ENCODE assay signal across 8 mouse cellular contexts in the genomic region with DNA sequence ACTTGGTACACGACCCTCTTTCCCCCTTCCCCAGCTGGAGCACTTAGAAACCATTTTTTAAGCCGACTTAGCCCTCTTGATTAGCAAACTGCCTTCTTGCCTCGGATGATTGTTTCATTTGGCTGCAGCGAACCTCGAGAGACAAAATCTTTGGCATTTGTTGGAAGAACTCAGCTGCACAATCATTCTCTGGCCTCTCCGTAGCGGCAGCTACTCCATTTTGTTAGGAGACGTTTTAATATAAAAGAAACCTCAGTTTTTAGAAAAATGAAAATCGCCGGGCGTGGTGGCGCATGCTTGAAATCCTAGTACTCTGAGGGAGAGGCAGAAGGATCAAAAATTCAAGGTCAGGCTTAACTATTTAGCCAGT. TPM values are rescaled to one million over a fixed set of nuclear protein-coding genes. Genes with fewer than 3 reads are reported as not detected.
DNase-seq lines count a peak whose midpoint lies in the region; ATAC-seq and TF ChIP-seq lines count a peak whose summit lies in the region.

No protein-coding gene starts in this region.

- peak overlapping the region; percentile 99 for H3K27ac ChIP-seq in cerebellum, adult 2 months (ENCODE audit: insufficient read depth, low read length)
- H3K27ac ChIP-seq in lung, embryonic 14.5 days (ENCODE audit: low read depth), result peak overlapping the region; percentile 27; the same call in 1 of the 2 replicates
- peak overlapping the region; percentile 93 for H3K27ac ChIP-seq in forebrain, embryonic 16.5 days (ENCODE audit: low read length)
- H3K27ac ChIP-seq in liver, embryonic 15.5 days (replicated peaks), result peak overlapping the region; percentile 58; the same call in 1 of the 2 replicates

- H3K4me1 ChIP-seq in cerebellum, adult 2 months (ENCODE audit: control insufficient read depth, insufficient read depth, low read length), result peaks cover 4% of the 10 kb centered on the region; the same call in 1 of the 2 replicates
- 0 out of 2 replicates have a peak, but pooled peaks cover 3% of the 10 kb centered on the region for H3K4me1 ChIP-seq in lung, embryonic 14.5 days (ENCODE audit: insufficient read depth)
- H3K4me1 ChIP-seq in forebrain, embryonic 16.5 days (replicated peaks; ENCODE audit: control insufficient read depth, insufficient read depth, low read length), result peaks cover 35% of the 10 kb centered on the region
- H3K4me1 ChIP-seq in liver, embryonic 15.5 days (replicated peaks), result peaks cover 67% of the 10 kb centered on the region

- no peaks in the 10 kb centered on the region for H3K36me3 ChIP-seq in lung, embryonic 14.5 days (ENCODE audit: insufficient read depth)
- peaks cover 2% of the 10 kb centered on the region; the same call in 1 of the 2 replicates for H3K36me3 ChIP-seq in forebrain, embryonic 16.5 days (ENCODE audit: control insufficient read depth, insufficient read depth)
- peaks cover 15% of the 10 kb centered on the region for H3K36me3 ChIP-seq in liver, embryonic 15.5 days (replicated peaks)

- no peaks in the 10 kb centered on the region for H3K9me3 ChIP-seq in lung, embryonic 14.5 days (ENCODE audit: low read depth, low read length)
- H3K9me3 ChIP-seq in forebrain, embryonic 16.5 days (ENCODE audit: control insufficient read depth, low read length), result no peaks in the 10 kb centered on the region
- H3K9me3 ChIP-seq in liver, embryonic 15.5 days (replicated peaks), result no peaks in the 10 kb centered on the region

- peak overlapping the region; percentile 98 for H3K4me2 ChIP-seq in lung, embryonic 14.5 days
- H3K4me2 ChIP-seq in forebrain, embryonic 16.5 days (ENCODE audit: low read length), result peak overlapping the region; percentile 94
- H3K4me2 ChIP-seq in liver, embryonic 15.5 days, result peak overlapping the region; percentile 87

- no peak for ATAC-seq in lung, embryonic 14.5 days (ENCODE audit: insufficient read depth)
- ATAC-seq in forebrain, embryonic 16.5 days, result no peak
- ATAC-seq in liver, embryonic 15.5 days (ENCODE audit: insufficient read depth), result no peak
- no peak for ATAC-seq in erythroid progenitor cell, adult 5-6 weeks (replicated peaks; ENCODE audit: low FRiP score, poor library complexity, severe bottlenecking)

- DNase-seq in cerebellum, adult 2 months, result no peak
- no peak for DNase-seq in cerebellum, adult 9-10 months
- DNase-seq in lung, embryonic 14.5 days, result no peak
- DNase-seq in lung, postnatal 25 days (ENCODE audit: low spot score), result no peak
- no peak for DNase-seq in adrenal gland, postnatal 14 days

- no peak for TF ChIP-seq POLR2A in cerebellum, adult 2 months (IDR thresholded peaks at IDR 0.05; ENCODE audit: borderline replicate concordance, insufficient read depth, low read length)

- no peak for TF ChIP-seq CTCF in cerebellum, adult 2 months (IDR thresholded peaks at IDR 0.05; ENCODE audit: borderline replicate concordance, insufficient read depth, low read depth, low read length)
- TF ChIP-seq CTCF in lung, embryonic 14.5 days (IDR thresholded peaks at IDR 0.05; ENCODE audit: low read depth), result no peak

- peak overlapping the region; percentile 95 for H3K4me3 ChIP-seq in cerebellum, adult 2 months (replicated peaks; ENCODE audit: insufficient read depth, low read depth, low read length)
- H3K4me3 ChIP-seq in lung, embryonic 14.5 days (ENCODE audit: low read depth, low read length), result peak overlapping the region; percentile 58
- peak overlapping the region; percentile 77 for H3K4me3 ChIP-seq in forebrain, embryonic 16.5 days (replicated peaks; ENCODE audit: low read length)
- peak overlapping the region; percentile 65 for H3K4me3 ChIP-seq in liver, embryonic 15.5 days (replicated peaks)

- H3K9ac ChIP-seq in lung, embryonic 14.5 days, result peak overlapping the region; percentile 42
- peak overlapping the region; percentile 81 for H3K9ac ChIP-seq in forebrain, embryonic 16.5 days (replicated peaks; ENCODE audit: low read depth, low read length)
- H3K9ac ChIP-seq in liver, embryonic 15.5 days, result peak overlapping the region; percentile 49; the same call in 1 of the 2 replicates

- under 1% methylated on average over 12 of the region's 12 CpGs for WGBS in cerebellum, adult 2 months
- WGBS in lung, embryonic 14.5 days, result 2% methylated on average over 12 of the region's 12 CpGs
- under 1% methylated on average over 12 of the region's 12 CpGs for WGBS in forebrain, embryonic 16.5 days
- WGBS in liver, embryonic 15.5 days (ENCODE audit: insufficient replicate concordance), result 1% methylated on average over 12 of the region's 12 CpGs

- H3K27me3 ChIP-seq in cerebellum, adult 2 months (ENCODE audit: control insufficient read depth, insufficient read depth, low read length), result no peaks in the 10 kb centered on the region
- H3K27me3 ChIP-seq in lung, embryonic 14.5 days (ENCODE audit: insufficient read depth, low read length), result peaks cover 47% of the 10 kb centered on the region
- H3K27me3 ChIP-seq in forebrain, embryonic 16.5 days (replicated peaks; ENCODE audit: control insufficient read depth, insufficient read depth, low read length), result no peaks in the 10 kb centered on the region
- H3K27me3 ChIP-seq in liver, embryonic 15.5 days, result peaks cover 63% of the 10 kb centered on the region

RNA-seq across cellular contexts. Expression of a gene that starts 31.9 kb away (rescaled TPM):
- polyA plus RNA-seq in cerebellum, adult 2 months (2012; rRNA removed), result 67.2 and 67.7 TPM in 2 replicates
- polyA plus RNA-seq in lung, embryonic 14.5 days (2014; fragmentation: Nextera tagmentation; extraction: Ambion mirVana), result 113 and 114 TPM in 2 replicates
- 111 and 130 TPM in 2 replicates for polyA plus RNA-seq in forebrain, embryonic 16.5 days (2015; fragmentation: Nextera tagmentation; extraction: Ambion mirVana)
- polyA plus RNA-seq in liver, embryonic 15.5 days (2015; fragmentation: Nextera tagmentation; extraction: Ambion mirVana), result 159 and 162 TPM in 2 replicates
- 361 and 388 TPM in 2 replicates for total RNA-seq in erythroid progenitor cell, adult 5-6 weeks (2015; ENCODE audit: low replicate concordance)
- 349 and 424 TPM in 2 replicates for total RNA-seq in erythroid progenitor cell, adult 5-6 weeks (2017; ENCODE audit: low replicate concordance)
- 143 TPM in 2 replicates for total RNA-seq in adrenal gland, postnatal 14 days (2021)

RNA-seq across cellular contexts. Expression of a gene that starts 33.0 kb away (rescaled TPM):
- 41.5 and 41.6 TPM in 2 replicates for polyA plus RNA-seq in cerebellum, adult 2 months (2012; rRNA removed)
- polyA plus RNA-seq in lung, embryonic 14.5 days (2014; fragmentation: Nextera tagmentation; extraction: Ambion mirVana), result 0.63 and 0.95 TPM in 2 replicates
- polyA plus RNA-seq in forebrain, embryonic 16.5 days (2015; fragmentation: Nextera tagmentation; extraction: Ambion mirVana), result 7.0 and 9.8 TPM in 2 replicates
- 3.3 and 4.8 TPM in 2 replicates for polyA plus RNA-seq in liver, embryonic 15.5 days (2015; fragmentation: Nextera tagmentation; extraction: Ambion mirVana)
- 39.6 and 42.8 TPM in 2 replicates for total RNA-seq in erythroid progenitor cell, adult 5-6 weeks (2015; ENCODE audit: low replicate concordance)
- total RNA-seq in erythroid progenitor cell, adult 5-6 weeks (2017; ENCODE audit: low replicate concordance), result 38.5 and 42.5 TPM in 2 replicates
- 15.4 and 19.3 TPM in 2 replicates for total RNA-seq in adrenal gland, postnatal 14 days (2021)

Comparison
In these comparisons a context has a peak if more than half of its experiments do, and no peak if none do; other contexts are left out.
1. H3K27ac ChIP-seq: peak in every context shown above with its lines; median percentile 99 in cerebellum, adult 2 months; 93 in forebrain, embryonic 16.5 days; 58 in liver, embryonic 15.5 days; 27 in lung, embryonic 14.5 days.